Comparison of ENCODE assay signal across 33 mouse cellular contexts in the genomic region with DNA sequence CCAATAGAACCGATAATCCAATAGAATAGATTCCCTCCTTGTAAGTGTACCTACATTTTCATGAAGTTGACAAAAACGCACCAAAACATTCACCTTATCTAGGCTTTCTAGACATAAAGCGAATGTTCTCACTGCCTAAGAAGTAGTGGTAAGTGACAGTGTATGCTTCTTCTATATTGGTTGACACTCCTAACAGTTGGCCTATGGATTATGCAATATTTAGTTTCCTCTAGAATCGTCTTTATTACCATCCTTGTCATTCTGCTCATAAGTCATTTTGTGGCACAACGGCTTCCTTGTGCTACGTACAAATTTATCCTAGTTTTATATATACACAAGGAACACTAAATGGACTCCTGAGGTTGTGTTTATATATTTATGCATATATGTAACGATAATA.
"Had no signal": no experiment of that assay in that cellular context is flagged by ENCODE, and none has a peak within 500 bp of the region (broad histone marks: within the 10 kb centered on the region; RNA-seq: fewer than 3 reads in every experiment).

No protein-coding gene starts in this region.

- H3K4me3 ChIP-seq: limb, embryonic 10.5 days; limb, embryonic 12.5 days; limb, embryonic 13.5 days; limb, embryonic 15.5 days; liver, embryonic 12.5 days; liver, embryonic 13.5 days; liver, embryonic 15.5 days; lung, embryonic 15.5 days; megakaryocyte, embryonic 14.5 days; midbrain, embryonic 10.5 days; midbrain, embryonic 12.5 days; midbrain, embryonic 13.5 days; midbrain, embryonic 15.5 days; myocyte; neural tube, embryonic 12.5 days; neural tube, embryonic 13.5 days had no signal

- H3K4me2 ChIP-seq: limb, embryonic 12.5 days; limb, embryonic 13.5 days; limb, embryonic 15.5 days; liver, embryonic 11.5 days; liver, embryonic 12.5 days; liver, embryonic 13.5 days; liver, embryonic 15.5 days; lung, embryonic 14.5 days; lung, embryonic 15.5 days; midbrain, embryonic 11.5 days; midbrain, embryonic 12.5 days; midbrain, embryonic 13.5 days; midbrain, embryonic 15.5 days; neural tube, embryonic 12.5 days; neural tube, embryonic 13.5 days had no signal

- H3K9ac ChIP-seq: limb, embryonic 12.5 days; limb, embryonic 13.5 days; limb, embryonic 15.5 days; liver, embryonic 12.5 days; liver, embryonic 13.5 days; liver, embryonic 14.5 days; liver, embryonic 15.5 days; liver, postnatal 0 days; lung, embryonic 14.5 days; lung, embryonic 15.5 days; midbrain, embryonic 12.5 days; midbrain, embryonic 13.5 days; midbrain, embryonic 15.5 days; neural tube, embryonic 12.5 days; neural tube, embryonic 13.5 days had no signal

- H3K9me3 ChIP-seq: limb, embryonic 10.5 days; limb, embryonic 12.5 days; limb, embryonic 13.5 days; limb, embryonic 15.5 days; liver, embryonic 12.5 days; liver, embryonic 13.5 days; liver, embryonic 15.5 days; lung, embryonic 15.5 days; megakaryocyte, embryonic 14.5 days; midbrain, embryonic 10.5 days; midbrain, embryonic 12.5 days; midbrain, embryonic 13.5 days; midbrain, embryonic 15.5 days; neural tube, embryonic 12.5 days; neural tube, embryonic 13.5 days had no signal

- H3K27ac ChIP-seq: limb, embryonic 10.5 days; limb, embryonic 12.5 days; limb, embryonic 13.5 days; limb, embryonic 15.5 days; liver, embryonic 12.5 days; liver, embryonic 13.5 days; liver, embryonic 14.5 days; liver, embryonic 15.5 days; lung, embryonic 15.5 days; macrophage; midbrain, embryonic 10.5 days; midbrain, embryonic 12.5 days; midbrain, embryonic 13.5 days; midbrain, embryonic 15.5 days; neural tube, embryonic 12.5 days; neural tube, embryonic 13.5 days had no signal

- H3K4me1 ChIP-seq: limb, embryonic 10.5 days; limb, embryonic 12.5 days; limb, embryonic 13.5 days; limb, embryonic 15.5 days; liver, embryonic 13.5 days; liver, embryonic 15.5 days; neural tube, embryonic 12.5 days; neural tube, embryonic 13.5 days had no signal

- DNase-seq: left cerebral cortex, postnatal 4 days; liver; liver, embryonic 13.5 days; liver, postnatal 0 days; lung, adult 18-20 months; lung, adult 2 months; lung, embryonic 14.5 days; lung, postnatal 10 days; lung, postnatal 14 days; lung, postnatal 36 days; lung, postnatal 4 days; midbrain, embryonic 14.5 days had no signal

- ATAC-seq: liver, embryonic 12.5 days; liver, postnatal 0 days; lung, postnatal 0 days; midbrain, embryonic 13.5 days; midbrain, embryonic 15.5 days; midbrain, embryonic 16.5 days had no signal

- H3K36me3 ChIP-seq: limb, embryonic 10.5 days; limb, embryonic 12.5 days; limb, embryonic 13.5 days; limb, embryonic 15.5 days; liver, embryonic 12.5 days; liver, embryonic 13.5 days; liver, embryonic 15.5 days; lung, embryonic 15.5 days; midbrain, embryonic 10.5 days; midbrain, embryonic 12.5 days; midbrain, embryonic 13.5 days; midbrain, embryonic 15.5 days; neural tube, embryonic 12.5 days; neural tube, embryonic 13.5 days had no signal

- H3K27me3 ChIP-seq: limb, embryonic 12.5 days; limb, embryonic 13.5 days; limb, embryonic 15.5 days; liver, embryonic 13.5 days; liver, embryonic 15.5 days; lung, embryonic 15.5 days; megakaryocyte, embryonic 14.5 days; midbrain, embryonic 12.5 days; midbrain, embryonic 13.5 days; midbrain, embryonic 15.5 days; neural tube, embryonic 12.5 days; neural tube, embryonic 13.5 days had no signal
